23 mouse cellular contexts compared by ENCODE assay signal in the genomic region with DNA sequence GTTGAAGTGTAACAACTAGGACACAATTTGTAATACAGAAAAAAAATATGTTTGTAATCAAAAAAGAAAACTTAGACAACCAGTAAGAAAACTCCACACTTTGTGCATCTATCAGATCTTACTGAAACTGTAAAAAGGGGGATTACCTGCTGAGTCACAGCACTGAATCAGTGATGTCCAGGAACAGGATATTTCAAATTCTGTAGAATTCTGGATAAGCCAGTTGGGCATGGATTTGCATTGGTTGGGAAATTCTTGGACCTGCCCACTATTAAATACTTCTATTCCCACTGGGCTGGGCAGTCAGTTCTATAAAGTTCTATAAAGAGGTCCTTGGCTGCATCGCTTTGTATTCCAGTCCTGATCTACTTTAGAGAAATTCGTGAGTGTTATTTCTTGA. TPM values are rescaled to one million over a fixed set of nuclear protein-coding genes. Genes with fewer than 3 reads are reported as not detected.
"Had no signal": no experiment of that assay in that cellular context is flagged by ENCODE, and none has a peak within 500 bp of the region (broad histone marks: within the 10 kb centered on the region; RNA-seq: fewer than 3 reads in every experiment).

A gene (plus strand): TSS at position 301 of the 400 bp plus-strand sequence.

- H3K4me2 ChIP-seq: neural tube, embryonic 12.5 days; neural tube, embryonic 13.5 days; neural tube, embryonic 15.5 days; stomach, embryonic 15.5 days had no signal

- H3K27me3 ChIP-seq: neural tube, embryonic 12.5 days; neural tube, embryonic 13.5 days; neural tube, embryonic 15.5 days; stomach, embryonic 15.5 days had no signal

- DNase-seq: retina, postnatal 1 day; right cerebral cortex, adult 18-20 months; right cerebral cortex, postnatal 14 days; right cerebral cortex, postnatal 25 days; right cerebral cortex, postnatal 4 days; spleen, adult 18-20 months; thymus, adult 18-20 months; thymus, adult 2 months; thymus, postnatal 14 days; thymus, postnatal 25 days; thymus, postnatal 36 days had no signal

- H3K9me3 ChIP-seq: neural tube, embryonic 12.5 days; neural tube, embryonic 13.5 days; neural tube, embryonic 15.5 days; stomach, embryonic 15.5 days had no signal

- H3K36me3 ChIP-seq: neural tube, embryonic 12.5 days; neural tube, embryonic 13.5 days; neural tube, embryonic 15.5 days; stomach, embryonic 15.5 days had no signal

- H3K4me1 ChIP-seq: neural tube, embryonic 12.5 days; neural tube, embryonic 13.5 days; neural tube, embryonic 15.5 days; stomach, embryonic 15.5 days had no signal

- H3K4me3 ChIP-seq: neural tube, embryonic 12.5 days; neural tube, embryonic 13.5 days; neural tube, embryonic 15.5 days; stomach, embryonic 15.5 days had no signal

- H3K9ac ChIP-seq: neural tube, embryonic 12.5 days; neural tube, embryonic 13.5 days; neural tube, embryonic 15.5 days; stomach, embryonic 15.5 days had no signal

- H3K27ac ChIP-seq: neural tube, embryonic 12.5 days; neural tube, embryonic 13.5 days; neural tube, embryonic 15.5 days; stomach, embryonic 15.5 days had no signal

RNA-seq across cellular contexts. Expression of the gene that starts here (rescaled TPM):
- total RNA-seq: neutrophil, adult 5-6 weeks had no signal
- polyA plus RNA-seq: neural tube, embryonic 11.5 days; neural tube, embryonic 12.5 days; neural tube, embryonic 13.5 days; neural tube, embryonic 14.5 days; neural tube, embryonic 15.5 days; small intestine, adult 2 months; spleen, adult 2 months; stomach, embryonic 14.5 days; testis, adult 2 months; urinary bladder, adult 2 months had no signal
